Mouse (Mus musculus) heart, embryonic 13.5 days (tissue): ENCODE measurements around the gene 1700001P01Rik. TPM values are rescaled to one million over a fixed set of nuclear protein-coding genes. Genes with fewer than 3 reads are reported as not detected.
A peak's percentile ranks its signal among the peaks of the same experiment; 100 is the strongest.

Experiments
- ATAC-seq: fragments of 200-750 bp; cut with Nextera tagmentation; 2 replicates; pipeline ENCODE4 v1.8.0; 2017; ENCODE audit warnings: moderate TSS enrichment; ENCODE audit not compliant: insufficient number of reproducible peaks, low FRiP score, low TSS enrichment; ENCODE audit errors: extremely low read depth
- H3K27ac ChIP-seq: fragments of 300-500 bp; sonication (generic); replicated peaks from 2 replicates; pipeline ENCODE4 v1.5.1; 2015; ENCODE audit warnings: moderate library complexity, mild to moderate bottlenecking, inconsistent platforms
- H3K27me3 ChIP-seq: fragments of 300-500 bp; sonication (generic); replicated peaks from 2 replicates; pipeline ENCODE4 v1.6.1; 2015; ENCODE audit warnings: mild to moderate bottlenecking, inconsistent platforms
- H3K36me3 ChIP-seq: fragments of 300-500 bp; sonication (generic); 2 replicates; pipeline ENCODE4 v1.6.1; 2015; ENCODE audit warnings: mild to moderate bottlenecking, inconsistent platforms
- H3K4me1 ChIP-seq: fragments of 300-500 bp; sonication (generic); 2 replicates; pipeline ENCODE4 v1.6.1; 2015; ENCODE audit warnings: inconsistent platforms
- H3K4me2 ChIP-seq: fragments of 300-500 bp; sonication (generic); 2 replicates; pipeline ENCODE4 v1.6.1; 2015; ENCODE audit warnings: inconsistent platforms, mild to moderate bottlenecking, moderate library complexity
- H3K4me3 ChIP-seq: fragments of 300-500 bp; sonication (generic); 2 replicates; pipeline ENCODE4 v1.5.1; 2015; ENCODE audit warnings: moderate library complexity, mild to moderate bottlenecking, inconsistent platforms
- H3K9ac ChIP-seq: fragments of 300-500 bp; sonication (generic); 2 replicates; pipeline ENCODE4 v1.6.1; 2015; ENCODE audit warnings: inconsistent platforms, mild to moderate bottlenecking, moderate library complexity
- H3K9me3 ChIP-seq: fragments of 300-500 bp; sonication (generic); 2 replicates; pipeline ENCODE4 v1.6.1; 2016; ENCODE audit warnings: inconsistent platforms
- WGBS: fragments of 180-500 bp; shearing (Covaris S2); methylation state at CpG from one replicate; pipeline ENCODE4 v1.1.7; 2015; ENCODE audit warnings: mixed read lengths; 5-methylcytosine and 5-hydroxymethylcytosine counted together
- polyA plus RNA-seq: library from polyadenylated mRNA; unstranded; fragments of >200 nt; fragmentation: Nextera tagmentation; extraction: Ambion mirVana; gene quantifications from 2 replicates; pipeline ENCODE4 v1.2.1, GENCODE M21; 2015

The 1700001P01Rik gene
- polyA plus RNA-seq, 1 experiment from 2014 or later, result not detected

GRCm38 (mm10) chr11:97809235-97810121, 33.8 kb upstream of the 1700001P01Rik start:
- no peak for ATAC-seq
- peak overlapping the region; percentile 8; the same call in 1 of the 2 replicates for H3K4me2 ChIP-seq
- H3K9ac ChIP-seq, result peak overlapping the region; percentile 45

GRCm38 (mm10) chr11:97808621-97809234, 33.0 kb upstream of the 1700001P01Rik start:
- Histone ChIP-seq H3K4me1 (peaks cover 99% of the 10 kb centered on the region), H3K27ac (peak overlapping the region; percentile 73), H3K4me2 (peak overlapping the region; percentile 8; the same call in 1 of the 2 replicates), H3K9ac (peak overlapping the region; percentile 45), H3K27me3 (no peaks in the 10 kb centered on the region), H3K9me3 (no peaks in the 10 kb centered on the region), H3K36me3 (peaks cover 45% of the 10 kb centered on the region), H3K4me3 (no peak overlapping the region)
- no peak for ATAC-seq
- 39% methylated on average over 5 of the region's 5 CpGs for WGBS

More at GRCm38 (mm10) chr11:97809235-97810121, 33.8 kb upstream of the 1700001P01Rik start:
- H3K9me3 ChIP-seq, result no peaks in the 10 kb centered on the region
- WGBS, result 46% methylated on average over 7 of the region's 7 CpGs
- peak overlapping the region; percentile 73 for H3K27ac ChIP-seq
- peaks cover 98% of the 10 kb centered on the region for H3K4me1 ChIP-seq
- H3K27me3 ChIP-seq, result no peaks in the 10 kb centered on the region
- H3K36me3 ChIP-seq, result peaks cover 52% of the 10 kb centered on the region
- H3K4me3 ChIP-seq, result no peak overlapping the region

- Histone ChIP-seq H3K4me2 (peak overlapping the region; percentile 0), H3K9me3 (no peaks in the 10 kb centered on the region), H3K27ac (peak overlapping the region; percentile 73), H3K4me1 (peaks cover 99% of the 10 kb centered on the region), H3K36me3 (peaks cover 39% of the 10 kb centered on the region), H3K9ac (peak overlapping the region; percentile 45; the same call in 1 of the 2 replicates), H3K4me3 (no peak overlapping the region), H3K27me3 (no peaks in the 10 kb centered on the region)
- WGBS, result 37% methylated on average over 2 of the region's 2 CpGs
- ATAC-seq, result no peak
Measured at GRCm38 (mm10) chr11:97808093-97808492, 32.4 kb upstream of the 1700001P01Rik start.

GRCm38 (mm10) chr11:97807626-97808025, 31.9 kb upstream of the 1700001P01Rik start:
- Histone ChIP-seq H3K4me1 (peaks cover 99% of the 10 kb centered on the region), H3K9me3 (no peaks in the 10 kb centered on the region), H3K9ac (no peak overlapping the region), H3K27me3 (no peaks in the 10 kb centered on the region), H3K27ac (peak overlapping the region; percentile 73), H3K4me2 (no peak overlapping the region; the same call in 1 of the 2 replicates), H3K36me3 (peaks cover 36% of the 10 kb centered on the region), H3K4me3 (no peak overlapping the region)
- ATAC-seq, result no peak
- WGBS, result 26% methylated on average over 6 of the region's 6 CpGs

- Histone ChIP-seq H3K9me3 (no peaks in the 10 kb centered on the region), H3K27me3 (no peaks in the 10 kb centered on the region), H3K4me3 (no peak overlapping the region), H3K9ac (peak overlapping the region; percentile 52), H3K4me2 (peak overlapping the region; percentile 61; the same call in 1 of the 2 replicates), H3K27ac (peak overlapping the region; percentile 89), H3K4me1 (peaks cover 99% of the 10 kb centered on the region), H3K36me3 (peaks cover 31% of the 10 kb centered on the region)
- WGBS, result 73% methylated on average over 7 of the region's 7 CpGs
- no peak for ATAC-seq
Measured at GRCm38 (mm10) chr11:97806613-97806964, 30.9 kb upstream of the 1700001P01Rik start.

- Histone ChIP-seq H3K27ac (peak overlapping the region; percentile 89), H3K27me3 (no peaks in the 10 kb centered on the region), H3K4me2 (peak overlapping the region; percentile 61), H3K36me3 (peaks cover 31% of the 10 kb centered on the region), H3K9me3 (no peaks in the 10 kb centered on the region), H3K4me1 (peaks cover 99% of the 10 kb centered on the region), H3K9ac (peak overlapping the region; percentile 52), H3K4me3 (peak overlapping the region; percentile 19; the same call in 1 of the 2 replicates)
- ATAC-seq, result no peak
- 31% methylated on average over 15 of the region's 15 CpGs for WGBS
Measured at GRCm38 (mm10) chr11:97805662-97806612, 30.2 kb upstream of the 1700001P01Rik start.

- peak overlapping the region; percentile 52 for H3K9ac ChIP-seq
- peak overlapping the region; percentile 89 for H3K27ac ChIP-seq
- H3K36me3 ChIP-seq, result peaks cover 26% of the 10 kb centered on the region
- H3K4me3 ChIP-seq, result peak overlapping the region; percentile 19
- no peaks in the 10 kb centered on the region for H3K27me3 ChIP-seq
- no peak for ATAC-seq
- peak overlapping the region; percentile 61 for H3K4me2 ChIP-seq
- WGBS, result 11% methylated on average over 9 of the region's 9 CpGs
- H3K4me1 ChIP-seq, result peaks cover 92% of the 10 kb centered on the region
- H3K9me3 ChIP-seq, result no peaks in the 10 kb centered on the region
Measured at GRCm38 (mm10) chr11:97804841-97805661, 29.3 kb upstream of the 1700001P01Rik start.

GRCm38 (mm10) chr11:97803847-97804246, 28.1 kb upstream of the 1700001P01Rik start:
- no peaks in the 10 kb centered on the region for H3K27me3 ChIP-seq
- ATAC-seq, result no peak
- peak overlapping the region; percentile 89 for H3K27ac ChIP-seq
- no peaks in the 10 kb centered on the region for H3K9me3 ChIP-seq
- peaks cover 17% of the 10 kb centered on the region for H3K36me3 ChIP-seq
- peak overlapping the region; percentile 52 for H3K9ac ChIP-seq
- H3K4me2 ChIP-seq, result peak overlapping the region; percentile 61
- 64% methylated on average over 5 of the region's 5 CpGs for WGBS
- H3K4me1 ChIP-seq, result peaks cover 81% of the 10 kb centered on the region
- H3K4me3 ChIP-seq, result no peak overlapping the region

- Histone ChIP-seq H3K4me2 (peak overlapping the region; percentile 82), H3K4me3 (no peak overlapping the region), H3K9me3 (no peaks in the 10 kb centered on the region), H3K27ac (peak overlapping the region; percentile 98; the same call in 1 of the 2 replicates), H3K36me3 (peaks cover 8% of the 10 kb centered on the region), H3K27me3 (no peaks in the 10 kb centered on the region), H3K9ac (peak overlapping the region; percentile 97), H3K4me1 (peaks cover 80% of the 10 kb centered on the region)
- 54% methylated on average over 6 of the region's 6 CpGs for WGBS
- no peak for ATAC-seq
Measured at GRCm38 (mm10) chr11:97802495-97802894, 26.8 kb upstream of the 1700001P01Rik start.

- peak overlapping the region; percentile 97 for H3K9ac ChIP-seq
- peaks cover 4% of the 10 kb centered on the region for H3K36me3 ChIP-seq
- H3K27me3 ChIP-seq, result no peaks in the 10 kb centered on the region
- H3K27ac ChIP-seq, result peak overlapping the region; percentile 98
- H3K4me2 ChIP-seq, result peak overlapping the region; percentile 82
- no peaks in the 10 kb centered on the region for H3K9me3 ChIP-seq
- ATAC-seq, result no peak
- WGBS, result 3% methylated on average over 1 of the region's 1 CpGs
- H3K4me3 ChIP-seq, result peak overlapping the region; percentile 97
- peaks cover 77% of the 10 kb centered on the region for H3K4me1 ChIP-seq
Measured at GRCm38 (mm10) chr11:97802194-97802470, 26.4 kb upstream of the 1700001P01Rik start.
